Mouse (Mus musculus): ENCODE results near the gene Alkbh1. TPM values are rescaled to one million over a fixed set of nuclear protein-coding genes. Genes with fewer than 3 reads are reported as not detected.
"Not testable (repeated sequence)": the region's sequence is repeated elsewhere in the genome, so short reads cannot be mapped to it uniquely, and the experiment has no call there.

The Alkbh1 gene
- not detected in 2 replicates for polyA plus RNA-seq (2012; ENCODE audit: insufficient read depth, insufficient read length, low replicate concordance, missing spikeins)

GRCm38 (mm10) chr12:87443700-87444122 is at the start of gene Alkbh1, which contains the start of gene Slirp:
Gene Alkbh1, minus strand, starts transcription at chr12:87444017.
Gene Slirp, plus strand, starts transcription at chr12:87443896.
- Histone ChIP-seq H3K4me1 (ENCODE audit: control insufficient read depth, insufficient read depth, low read length) (peaks cover 3% of the 10 kb centered on the region; the same call in 1 of the 2 replicates), H3K4me3 (ENCODE audit: insufficient read depth, low read depth, low read length) (peak within 1 kb of the TSS; percentile 82), H3K27ac (ENCODE audit: insufficient read depth, low read depth, low read length) (peak within 1 kb of the TSS; percentile 16; the same call in 1 of the 2 replicates)
- under 1% methylated on average over 28 of the region's 28 CpGs for WGBS
- TF ChIP-seq POLR2A (IDR thresholded peaks at IDR 0.05; ENCODE audit: insufficient read depth, low read depth, low read length) (peak; percentile 51; the same call in 1 of the 2 replicates), CTCF (IDR thresholded peaks at IDR 0.05; ENCODE audit: insufficient read depth, low read depth, low read length) (no peak)

GRCm38 (mm10) chr12:87488683-87489082 is 44.9 kb upstream of the Alkbh1 start:
- not testable (repeated sequence) for H3K27ac ChIP-seq (ENCODE audit: insufficient read depth, low read depth, low read length); H3K4me1 ChIP-seq (ENCODE audit: control insufficient read depth, insufficient read depth, low read length); H3K4me3 ChIP-seq (ENCODE audit: insufficient read depth, low read depth, low read length)
- 64% methylated on average over 2 of the region's 2 CpGs for WGBS

- not testable (repeated sequence) for H3K27ac ChIP-seq (ENCODE audit: insufficient read depth, low read depth, low read length); H3K4me3 ChIP-seq (ENCODE audit: insufficient read depth, low read depth, low read length); H3K4me1 ChIP-seq (ENCODE audit: control insufficient read depth, insufficient read depth, low read length)
- 89% methylated on average over 5 of the region's 5 CpGs for WGBS
Observed at GRCm38 (mm10) chr12:87482482-87482881, 38.7 kb upstream of the Alkbh1 start.

GRCm38 (mm10) chr12:87474756-87475155 is 30.9 kb upstream of the Alkbh1 start:
- H3K27ac ChIP-seq (ENCODE audit: insufficient read depth, low read depth, low read length): no peak overlapping the region
- TF ChIP-seq POLR2A (IDR thresholded peaks at IDR 0.05; ENCODE audit: insufficient read depth, low read depth, low read length): no peak
- no peak for TF ChIP-seq CTCF (IDR thresholded peaks at IDR 0.05; ENCODE audit: insufficient read depth, low read depth, low read length)
- no peak overlapping the region for H3K4me3 ChIP-seq (ENCODE audit: insufficient read depth, low read depth, low read length)
- 80% methylated on average over 3 of the region's 3 CpGs for WGBS
- H3K4me1 ChIP-seq (ENCODE audit: control insufficient read depth, insufficient read depth, low read length): peaks cover 6% of the 10 kb centered on the region; the same call in 1 of the 2 replicates

GRCm38 (mm10) chr12:87471964-87472786 is 28.4 kb upstream of the Alkbh1 start, which contains the start of gene Snw1:
Gene Snw1, minus strand, starts transcription at chr12:87472274.
- H3K27ac ChIP-seq (ENCODE audit: insufficient read depth, low read depth, low read length): peak within 1 kb of the TSS; percentile 87
- peaks cover 6% of the 10 kb centered on the region; the same call in 1 of the 2 replicates for H3K4me1 ChIP-seq (ENCODE audit: control insufficient read depth, insufficient read depth, low read length)
- WGBS: 2% methylated on average over 45 of the region's 45 CpGs
- H3K4me3 ChIP-seq (ENCODE audit: insufficient read depth, low read depth, low read length): peak within 1 kb of the TSS; percentile 93
- TF ChIP-seq POLR2A (IDR thresholded peaks at IDR 0.05; ENCODE audit: insufficient read depth, low read depth, low read length): peak; percentile 61
- TF ChIP-seq CTCF (IDR thresholded peaks at IDR 0.05; ENCODE audit: insufficient read depth, low read depth, low read length): no peak

- Histone ChIP-seq H3K27ac (ENCODE audit: insufficient read depth, low read depth, low read length) (peak overlapping the region; percentile 87), H3K4me1 (ENCODE audit: control insufficient read depth, insufficient read depth, low read length) (peaks cover 6% of the 10 kb centered on the region; the same call in 1 of the 2 replicates), H3K4me3 (ENCODE audit: insufficient read depth, low read depth, low read length) (peak overlapping the region; percentile 93)
- under 1% methylated on average over 19 of the region's 19 CpGs for WGBS
- no peak for TF ChIP-seq POLR2A (IDR thresholded peaks at IDR 0.05; ENCODE audit: insufficient read depth, low read depth, low read length)
- no peak for TF ChIP-seq CTCF (IDR thresholded peaks at IDR 0.05; ENCODE audit: insufficient read depth, low read depth, low read length)
Observed at GRCm38 (mm10) chr12:87471421-87471963, 27.7 kb upstream of the Alkbh1 start.

GRCm38 (mm10) chr12:87470263-87471136 is 26.7 kb upstream of the Alkbh1 start:
- 53% methylated on average over 7 of the region's 7 CpGs for WGBS
- Histone ChIP-seq H3K27ac (ENCODE audit: insufficient read depth, low read depth, low read length) (no peak overlapping the region), H3K4me1 (ENCODE audit: control insufficient read depth, insufficient read depth, low read length) (peaks cover 6% of the 10 kb centered on the region; the same call in 1 of the 2 replicates), H3K4me3 (ENCODE audit: insufficient read depth, low read depth, low read length) (no peak overlapping the region)
- TF ChIP-seq POLR2A (IDR thresholded peaks at IDR 0.05; ENCODE audit: insufficient read depth, low read depth, low read length) (no peak), CTCF (IDR thresholded peaks at IDR 0.05; ENCODE audit: insufficient read depth, low read depth, low read length) (no peak)

GRCm38 (mm10) chr12:87464678-87465297 is 21.0 kb upstream of the Alkbh1 start:
- H3K4me3 ChIP-seq (ENCODE audit: insufficient read depth, low read depth, low read length): no peak overlapping the region
- no peak for TF ChIP-seq CTCF (IDR thresholded peaks at IDR 0.05; ENCODE audit: insufficient read depth, low read depth, low read length)
- no peak for TF ChIP-seq POLR2A (IDR thresholded peaks at IDR 0.05; ENCODE audit: insufficient read depth, low read depth, low read length)
- WGBS: 92% methylated on average over 6 of the region's 6 CpGs
- H3K4me1 ChIP-seq (ENCODE audit: control insufficient read depth, insufficient read depth, low read length): no peaks in the 10 kb centered on the region
- no peak overlapping the region for H3K27ac ChIP-seq (ENCODE audit: insufficient read depth, low read depth, low read length)

Measured in olfactory bulb, adult 2 months (tissue).